Mouse (Mus musculus) granulocyte monocyte progenitor cell, adult 5-6 weeks (primary cell): ENCODE results near the gene Uts2. TPM values are rescaled to one million over a fixed set of nuclear protein-coding genes. Genes with fewer than 3 reads are reported as not detected.
"Not testable (repeated sequence)": the region's sequence is repeated elsewhere in the genome, so short reads cannot be mapped to it uniquely, and the experiment has no call there.

Experiments used
- ATAC-seq: replicated peaks from 2 replicates; pipeline ENCODE4 v1.8.0; 2016; ENCODE audit warnings: mild to moderate bottlenecking, moderate TSS enrichment, inconsistent platforms; ENCODE audit not compliant: poor library complexity, severe bottlenecking
- total RNA-seq, 2 experiments: library from RNA; stranded (forward) in 1 of 2; stranded (reverse) in 1 of 2; fragments of 200-712, 200-1000 nt in 1 of 2; fragments of >200 nt in 1 of 2; fragmentation: Nextera tagmentation in 1 of 2; gene quantifications; 2 replicates each; pipeline ENCODE4 v1.2.3; 2014 to 2017

Uts2 gene
- total RNA-seq, 2 experiments from 2014 or later: not detected

- peak; percentile 66 for ATAC-seq
Measured at GRCm38 (mm10) chr4:151006945-151007344, 10.0 kb downstream of the Uts2 start.

- no peak for ATAC-seq
Measured at GRCm38 (mm10) chr4:151010316-151010715, 13.4 kb downstream of the Uts2 start.

GRCm38 (mm10) chr4:151015946-151016345, 19.0 kb downstream of the Uts2 start:
- no peak for ATAC-seq

- ATAC-seq: not testable (repeated sequence)
Measured at GRCm38 (mm10) chr4:151017356-151017755, 20.5 kb downstream of the Uts2 start.

- ATAC-seq: no peak
Measured at GRCm38 (mm10) chr4:151024152-151024551, 27.3 kb downstream of the Uts2 start.

GRCm38 (mm10) chr4:151027001-151027400, 30.1 kb downstream of the Uts2 start:
- ATAC-seq: peak; percentile 70

GRCm38 (mm10) chr4:151036521-151036920, 39.6 kb downstream of the Uts2 start:
- no peak for ATAC-seq

GRCm38 (mm10) chr4:151037800-151038199, 40.9 kb downstream of the Uts2 start:
- ATAC-seq: no peak

GRCm38 (mm10) chr4:151041506-151041905, 44.6 kb downstream of the Uts2 start:
- ATAC-seq: no peak

GRCm38 (mm10) chr4:151043281-151043680, 46.4 kb downstream of the Uts2 start:
- 0 out of 2 replicates have a peak, but pooled peaks have one; percentile 9 for ATAC-seq

GRCm38 (mm10) chr4:151044037-151044943, 47.4 kb downstream of the Uts2 start, which contains the start of gene Per3:
Gene Per3, minus strand, starts transcription at chr4:151044665.
- ATAC-seq: peak; percentile 91

GRCm38 (mm10) chr4:151044944-151045570, 48.2 kb downstream of the Uts2 start:
- no peak for ATAC-seq

- no peak for ATAC-seq
Measured at GRCm38 (mm10) chr4:151046524-151046923, 49.6 kb downstream of the Uts2 start.

- ATAC-seq: peak; percentile 75
Measured at GRCm38 (mm10) chr4:151051162-151051561, 54.3 kb downstream of the Uts2 start.

Other genes starting within 250 kb of the Uts2 start
- 0.84 TPM in 1 of 2 replicates, not detected in the other for gene Errfi1, start 143.2 kb upstream of the Uts2 start, total RNA-seq (2014; fragmentation: Nextera tagmentation)
- gene Errfi1, start 143.2 kb upstream of the Uts2 start, total RNA-seq (2017): 0.52 and 1.2 TPM in 2 replicates
- gene Park7, start 82.7 kb upstream of the Uts2 start, total RNA-seq (2014; fragmentation: Nextera tagmentation): 284 and 328 TPM in 2 replicates
- 431 and 435 TPM in 2 replicates for gene Park7, start 82.7 kb upstream of the Uts2 start, total RNA-seq (2017)
- gene Tnfrsf9, start 82.5 kb upstream of the Uts2 start, total RNA-seq (2014; fragmentation: Nextera tagmentation): not detected in 2 replicates
- gene Tnfrsf9, start 82.5 kb upstream of the Uts2 start, total RNA-seq (2017): not detected in 2 replicates
- 11.2 and 21.2 TPM in 2 replicates for gene Per3, start 47.6 kb downstream of the Uts2 start, total RNA-seq (2014; fragmentation: Nextera tagmentation)
- 10.4 and 12.1 TPM in 2 replicates for gene Per3, start 47.6 kb downstream of the Uts2 start, total RNA-seq (2017)
- gene Vamp3, start 60.9 kb downstream of the Uts2 start, total RNA-seq (2014; fragmentation: Nextera tagmentation): 75.4 and 79.8 TPM in 2 replicates
- 66.9 and 76.8 TPM in 2 replicates for gene Vamp3, start 60.9 kb downstream of the Uts2 start, total RNA-seq (2017)
- not detected in 2 replicates for gene Gm13090, start 92.5 kb downstream of the Uts2 start, total RNA-seq (2014; fragmentation: Nextera tagmentation)
- not detected in 2 replicates for gene Gm13090, start 92.5 kb downstream of the Uts2 start, total RNA-seq (2017)